ENCODE assay signal across 21 mouse cellular contexts in the genomic region with DNA sequence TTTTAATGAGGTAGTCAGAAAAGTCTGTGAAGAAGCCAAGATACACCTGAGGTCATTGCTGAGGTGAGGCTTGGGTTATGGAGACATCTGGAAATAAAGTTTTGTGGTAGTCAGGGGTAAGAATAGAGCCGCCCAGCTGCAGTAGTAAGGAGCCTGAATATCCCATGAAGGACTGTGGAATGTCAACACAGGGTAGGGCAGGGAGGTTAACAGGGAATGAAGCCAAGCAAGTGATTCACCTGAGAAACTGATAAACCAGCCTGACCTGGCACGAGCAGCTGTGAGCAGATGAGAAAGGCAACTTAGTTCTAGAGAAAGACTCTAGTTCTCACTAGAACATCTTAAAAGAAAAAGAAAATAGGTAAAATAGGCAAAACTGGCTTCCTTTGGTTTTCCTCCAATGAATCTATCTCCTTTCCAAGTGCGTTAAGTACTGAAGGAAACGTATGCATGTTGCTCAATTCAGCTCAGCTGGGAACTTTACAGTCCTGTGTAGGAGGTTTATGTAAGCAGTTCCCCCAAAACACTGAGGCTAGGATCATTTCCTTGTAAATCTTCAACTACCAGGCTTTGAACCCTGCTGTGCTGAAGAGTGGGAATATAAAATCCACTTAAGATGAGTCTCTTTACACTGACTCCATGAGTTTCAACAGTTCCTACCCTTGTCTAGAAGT. TPM values are rescaled to one million over a fixed set of nuclear protein-coding genes. Genes with fewer than 3 reads are reported as not detected.
DNase-seq lines count a peak whose midpoint lies in the region; ATAC-seq lines count a peak whose summit lies in the region.
"Had no signal": no experiment of that assay in that cellular context is flagged by ENCODE, and none has a peak within 500 bp of the region (broad histone marks: within the 10 kb centered on the region; RNA-seq: fewer than 3 reads in every experiment).

No protein-coding gene starts in this region.

- H3K9ac ChIP-seq in lung, embryonic 16.5 days (ENCODE audit: low read length) = no peak overlapping the region
- H3K9ac ChIP-seq: embryonic facial prominence, embryonic 13.5 days; forebrain, embryonic 13.5 days; forebrain, postnatal 0 days; heart, embryonic 13.5 days; hindbrain, embryonic 15.5 days had no signal

- ATAC-seq in frontal cortex, adult (ENCODE audit: low TSS enrichment) = peak; percentile 91
- ATAC-seq in lung, embryonic 16.5 days (ENCODE audit: low read depth) = peak; percentile 71
- no peak for ATAC-seq in erythroid progenitor cell, adult 5-6 weeks (replicated peaks; ENCODE audit: low FRiP score, poor library complexity, severe bottlenecking)
- ATAC-seq in monocyte, adult 5-6 weeks (replicated peaks; ENCODE audit: insufficient number of reproducible peaks, low FRiP score, low TSS enrichment, poor library complexity, severe bottlenecking) = no peak
- ATAC-seq: activated CD4-positive, CD25-positive, alpha-beta regulatory T cell, adult 4 months; forebrain, embryonic 13.5 days; forebrain, postnatal 0 days; Patski had no signal

- H3K4me1 ChIP-seq in lung, embryonic 16.5 days (replicated peaks; ENCODE audit: control insufficient read depth, insufficient read depth, low read length) = no peaks in the 10 kb centered on the region; the same call in 1 of the 2 replicates
- H3K4me1 ChIP-seq: embryonic facial prominence, embryonic 13.5 days; hindbrain, embryonic 15.5 days had no signal

- no peaks in the 10 kb centered on the region for H3K9me3 ChIP-seq in lung, embryonic 16.5 days (ENCODE audit: control insufficient read depth, low read length)
- H3K9me3 ChIP-seq: embryonic facial prominence, embryonic 13.5 days; forebrain, embryonic 13.5 days; heart, embryonic 13.5 days; hindbrain, embryonic 15.5 days had no signal

- H3K27me3 ChIP-seq in lung, embryonic 16.5 days (ENCODE audit: control insufficient read depth, insufficient read depth, low read depth, low read length) = no peaks in the 10 kb centered on the region
- H3K27me3 ChIP-seq: embryonic facial prominence, embryonic 13.5 days; forebrain, embryonic 13.5 days; heart, embryonic 13.5 days; hindbrain, embryonic 15.5 days; Patski had no signal

- DNase-seq in frontal cortex, postnatal 14 days (ENCODE audit: low spot score in 2 of 2) = no peak
- no peak for DNase-seq in lung, postnatal 25 days (ENCODE audit: low spot score)
- peak; percentile 73 for DNase-seq in brain, adult 2 months (ENCODE audit: low read depth, low spot score)
- DNase-seq: adrenal gland, postnatal 14 days; cerebellum, adult 18-20 months; cerebellum, adult 9-11 months; cerebellum, postnatal 36 days; forebrain, postnatal 0 days; gastrocnemius, postnatal 36 days; heart, adult 11 months; heart, postnatal 36 days had no signal

- no peak overlapping the region for H3K4me3 ChIP-seq in lung, embryonic 16.5 days (ENCODE audit: low read length)
- H3K4me3 ChIP-seq: embryonic facial prominence, embryonic 13.5 days; forebrain, embryonic 13.5 days; heart, embryonic 13.5 days; hindbrain, embryonic 15.5 days had no signal

- 35% methylated on average over 4 of the region's 4 CpGs for WGBS in lung, embryonic 16.5 days

- no peak overlapping the region for H3K27ac ChIP-seq in lung, embryonic 16.5 days (ENCODE audit: low read length)
- H3K27ac ChIP-seq: embryonic facial prominence, embryonic 13.5 days; forebrain, embryonic 13.5 days; heart, embryonic 13.5 days; hindbrain, embryonic 15.5 days had no signal

- H3K4me2 ChIP-seq in lung, embryonic 16.5 days (ENCODE audit: low read depth, low read length) = no peak overlapping the region
- H3K4me2 ChIP-seq: embryonic facial prominence, embryonic 13.5 days; forebrain, embryonic 13.5 days; heart, embryonic 13.5 days; hindbrain, embryonic 15.5 days had no signal

- no peaks in the 10 kb centered on the region for H3K36me3 ChIP-seq in lung, embryonic 16.5 days (ENCODE audit: control insufficient read depth, insufficient read depth, low read length)
- H3K36me3 ChIP-seq: embryonic facial prominence, embryonic 13.5 days; heart, embryonic 13.5 days; hindbrain, embryonic 15.5 days had no signal

RNA-seq across cellular contexts. Expression of gene Il1rap, which starts 9.5 kb away (rescaled TPM):
- polyA plus RNA-seq in lung, embryonic 16.5 days (2015; fragmentation: Nextera tagmentation; extraction: Ambion mirVana) = 14.5 and 16.1 TPM in 2 replicates
- total RNA-seq in erythroid progenitor cell, adult 5-6 weeks (2015; ENCODE audit: low replicate concordance) = 2.5 and 4.3 TPM in 2 replicates
- total RNA-seq in erythroid progenitor cell, adult 5-6 weeks (2017; ENCODE audit: low replicate concordance) = 0.98 and 1.3 TPM in 2 replicates
- total RNA-seq in monocyte, adult 5-6 weeks (2017) = 12.2 to 21.3 TPM (median 17.6 TPM) in 3 replicates

Comparison
In these comparisons a context has a peak if more than half of its experiments do, and no peak if none do; other contexts are left out.
1. ATAC-seq: peak in frontal cortex, adult (single experiment) and lung, embryonic 16.5 days (single experiment); none in erythroid progenitor cell, adult 5-6 weeks (single experiment) and monocyte, adult 5-6 weeks (single experiment).